Mouse (Mus musculus): ENCODE measurements around the gene Spaca3.

The Spaca3 gene

GRCm38 (mm10) chr11:80858065-80858464, at the start of gene Spaca3:
Gene Spaca3, plus strand, starts transcription at chr11:80858365.
- DNase-seq, result no peak

GRCm38 (mm10) chr11:80808551-80809070, 49.6 kb upstream of the Spaca3 start:
- DNase-seq, result no peak

GRCm38 (mm10) chr11:80809666-80809992, 48.5 kb upstream of the Spaca3 start:
- no peak for DNase-seq

- no peak for DNase-seq
These were observed 48.0 kb upstream of the Spaca3 start, which contains the start of gene Tmem98 for GRCm38 (mm10) chr11:80809993-80810821. Gene Tmem98, plus strand, starts transcription at chr11:80810175.

GRCm38 (mm10) chr11:80811156-80811555, 47.0 kb upstream of the Spaca3 start:
- DNase-seq, result no peak

GRCm38 (mm10) chr11:80815354-80815753, 42.8 kb upstream of the Spaca3 start:
- DNase-seq, result no peak

GRCm38 (mm10) chr11:80818060-80818697, 40.0 kb upstream of the Spaca3 start:
- peak; percentile 61 for DNase-seq

GRCm38 (mm10) chr11:80820085-80820484, 38.1 kb upstream of the Spaca3 start:
- no peak for DNase-seq

- no peak for DNase-seq
These were observed 36.9 kb upstream of the Spaca3 start for GRCm38 (mm10) chr11:80821296-80821695.

- DNase-seq, result no peak
These were observed 36.4 kb upstream of the Spaca3 start for GRCm38 (mm10) chr11:80821794-80822193.

GRCm38 (mm10) chr11:80835395-80835794, 22.8 kb upstream of the Spaca3 start:
- DNase-seq, result no peak

GRCm38 (mm10) chr11:80835841-80836240, 22.3 kb upstream of the Spaca3 start:
- DNase-seq, result no peak

GRCm38 (mm10) chr11:80838724-80839123, 19.4 kb upstream of the Spaca3 start:
- no peak for DNase-seq

- DNase-seq, result no peak
These were observed 14.7 kb upstream of the Spaca3 start for GRCm38 (mm10) chr11:80843435-80843834.

GRCm38 (mm10) chr11:80845486-80845885, 12.7 kb upstream of the Spaca3 start:
- no peak for DNase-seq

GRCm38 (mm10) chr11:80846115-80846514, 12.1 kb upstream of the Spaca3 start:
- no peak for DNase-seq

GRCm38 (mm10) chr11:80848131-80848530, 10.0 kb upstream of the Spaca3 start:
- no peak for DNase-seq

- peak; percentile 16 to 19 for DNase-seq
These were observed 6.3 kb upstream of the Spaca3 start for GRCm38 (mm10) chr11:80851859-80852258.

- DNase-seq, result no peak
These were observed 5.2 kb upstream of the Spaca3 start for GRCm38 (mm10) chr11:80853014-80853413.

GRCm38 (mm10) chr11:80854430-80854829, 3.7 kb upstream of the Spaca3 start:
- no peak for DNase-seq

- no peak for DNase-seq
These were observed 3.3 kb upstream of the Spaca3 start for GRCm38 (mm10) chr11:80854908-80855307.

GRCm38 (mm10) chr11:80856827-80857226, 1.3 kb upstream of the Spaca3 start:
- DNase-seq, result no peak

- DNase-seq, result no peak
These were observed 4.8 kb downstream of the Spaca3 start for GRCm38 (mm10) chr11:80862941-80863340.

GRCm38 (mm10) chr11:80868039-80868438, 9.9 kb downstream of the Spaca3 start:
- DNase-seq, result no peak

Measured in B cell, adult 2 months (primary cell).